Mouse (Mus musculus) hindbrain, embryonic 14.5 days (tissue): ENCODE data around the gene Vmn1r148. TPM values are rescaled to one million over a fixed set of nuclear protein-coding genes. Genes with fewer than 3 reads are reported as not detected.
"Not testable (repeated sequence)": the region's sequence is repeated elsewhere in the genome, so short reads cannot be mapped to it uniquely, and the experiment has no call there.

Source experiments
- ATAC-seq: fragments of 200-750 bp; cut with Nextera tagmentation; 2 replicates; pipeline ENCODE4 v1.8.0; 2017; ENCODE audit warnings: moderate number of reproducible peaks, mild to moderate bottlenecking, moderate TSS enrichment, moderate library complexity; ENCODE audit not compliant: low FRiP score
- DNase-seq: peaks from one replicate; pipeline ENCODE4 v3.0.0-alpha.2; 2015; ENCODE audit warnings: low spot score
- H3K27ac ChIP-seq: fragments of 300-500 bp; sonication (generic); 2 replicates; pipeline ENCODE4 v1.5.1; 2014; ENCODE audit warnings: mild to moderate bottlenecking, moderate library complexity
- H3K27me3 ChIP-seq: fragments of 300-500 bp; sonication (generic); 2 replicates; pipeline ENCODE4 v1.6.1; 2014; ENCODE audit warnings: mild to moderate bottlenecking, low read length, mixed read lengths; ENCODE audit not compliant: control insufficient read depth, insufficient read depth
- H3K36me3 ChIP-seq: fragments of 300-500 bp; sonication (generic); replicated peaks from 2 replicates; pipeline ENCODE4 v1.6.1; 2014; ENCODE audit not compliant: control insufficient read depth, insufficient read depth
- H3K4me1 ChIP-seq: fragments of 300-500 bp; sonication (generic); replicated peaks from 2 replicates; pipeline ENCODE4 v1.6.1; 2014; ENCODE audit warnings: antibody characterized with exemption, low read length, mixed read lengths; ENCODE audit not compliant: control insufficient read depth, insufficient read depth
- H3K4me2 ChIP-seq: fragments of 300-500 bp; sonication (generic); replicated peaks from 2 replicates; pipeline ENCODE4 v1.6.1; 2014; ENCODE audit warnings: mild to moderate bottlenecking, moderate library complexity
- H3K4me3 ChIP-seq: fragments of 300-500 bp; sonication (generic); replicated peaks from 2 replicates; pipeline ENCODE4 v1.5.1; 2014; ENCODE audit warnings: mild to moderate bottlenecking, low read length
- H3K9ac ChIP-seq: fragments of 300-500 bp; sonication (generic); 2 replicates; pipeline ENCODE4 v1.6.1; 2014
- H3K9me3 ChIP-seq: fragments of 300-500 bp; sonication (generic); 2 replicates; pipeline ENCODE4 v1.6.1; 2016; ENCODE audit warnings: low read length; ENCODE audit not compliant: control insufficient read depth
- WGBS: fragments of 180-500 bp; shearing (Covaris S2); extraction: QIAGEN DNeasy Blood & Tissue Kit; methylation state at CpG from one replicate; pipeline ENCODE4 v1.1.7; 2014; 5-methylcytosine and 5-hydroxymethylcytosine counted together
- polyA plus RNA-seq: library from polyadenylated mRNA; unstranded; fragments of >200 nt; fragmentation: Nextera tagmentation; extraction: Ambion mirVana; gene quantifications from 2 replicates; pipeline ENCODE4 v1.2.1, GENCODE M21; 2014

The Vmn1r148 gene
- polyA plus RNA-seq = not detected in 2 replicates

DNA sequence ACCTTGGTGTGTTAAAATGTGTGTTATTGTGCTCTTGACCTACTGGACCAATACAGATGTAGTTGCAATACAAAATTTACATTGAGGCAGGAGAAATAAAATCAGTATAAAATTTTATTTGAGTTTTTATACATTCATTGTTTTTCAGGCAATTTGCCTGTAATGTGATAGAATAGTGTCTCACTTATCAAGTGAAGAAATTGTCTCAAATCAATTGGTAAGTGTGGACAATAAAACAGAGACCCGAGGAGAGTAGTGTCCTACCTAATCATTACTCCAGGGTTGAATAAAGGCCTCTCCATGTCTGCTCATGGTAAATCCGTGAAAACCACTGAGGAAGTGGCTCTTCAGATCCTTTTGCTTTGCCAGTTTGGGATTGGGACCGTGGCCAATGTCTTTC is at the start of gene Vmn1r148:
Vmn1r148 (plus strand) TSS at position 301 of the 400 bp plus-strand sequence.
- not testable (repeated sequence) for DNase-seq, H3K4me2 ChIP-seq, H3K27me3 ChIP-seq, H3K27ac ChIP-seq, ATAC-seq, H3K4me3 ChIP-seq, H3K9me3 ChIP-seq, H3K36me3 ChIP-seq, H3K4me1 ChIP-seq, H3K9ac ChIP-seq
- no CpG with 5 or more reads among the region's 3 CpGs for WGBS

- H3K4me2 ChIP-seq, H3K9me3 ChIP-seq, H3K4me3 ChIP-seq, H3K27me3 ChIP-seq, H3K27ac ChIP-seq, H3K36me3 ChIP-seq, DNase-seq, H3K9ac ChIP-seq, ATAC-seq, H3K4me1 ChIP-seq: not testable (repeated sequence)
- no CpG with 5 or more reads among the region's 1 CpGs for WGBS
These were observed 42.4 kb upstream of the Vmn1r148 start, which contains the start of gene Gm8660 for GRCm38 (mm10) chr7:22370939-22371338. Gm8660 (minus strand) TSS chr7:22371039.

DNA sequence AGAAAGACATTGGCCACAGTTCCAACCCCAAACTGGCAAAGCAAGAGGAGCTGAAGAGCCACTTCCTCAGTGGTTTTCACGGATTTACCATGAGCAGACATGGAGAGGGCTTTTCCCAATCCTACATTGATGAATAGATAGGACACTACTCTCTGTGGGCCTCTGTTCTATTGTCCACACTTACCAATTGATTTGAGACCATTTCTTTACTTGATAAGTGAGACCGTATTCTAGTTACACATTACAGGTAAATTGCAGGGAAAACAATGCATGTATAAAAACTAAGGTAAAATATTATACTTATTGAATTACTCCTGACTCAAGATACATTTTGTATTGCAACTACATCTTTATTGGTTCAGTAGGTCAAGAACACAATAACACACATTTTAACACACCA is 24.7 kb downstream of the Vmn1r148 start, which contains the start of gene Vmn1r149:
Vmn1r149 (minus strand) TSS at position 101 of the 400 bp plus-strand sequence.
- H3K27me3 ChIP-seq, H3K9me3 ChIP-seq, ATAC-seq, H3K9ac ChIP-seq, H3K27ac ChIP-seq, DNase-seq, H3K36me3 ChIP-seq, H3K4me2 ChIP-seq, H3K4me3 ChIP-seq, H3K4me1 ChIP-seq: not testable (repeated sequence)
- WGBS = no CpG with 5 or more reads among the region's 2 CpGs

GRCm38 (mm10) chr7:22463975-22464374 is 50.6 kb downstream of the Vmn1r148 start, which contains the start of gene Gm10665:
Gm10665 (minus strand) TSS chr7:22464075.
- no CpG with 5 or more reads among the region's 5 CpGs for WGBS

More at GRCm38 (mm10) chr7:22463975-22464374, 50.6 kb downstream of the Vmn1r148 start, which contains the start of gene Gm10665:
- not testable (repeated sequence) for H3K4me1 ChIP-seq, DNase-seq, ATAC-seq, H3K4me2 ChIP-seq, H3K27me3 ChIP-seq, H3K36me3 ChIP-seq, H3K4me3 ChIP-seq, H3K9ac ChIP-seq, H3K27ac ChIP-seq, H3K9me3 ChIP-seq

Other genes starting within 250 kb of the Vmn1r148 start
- not detected in 2 replicates for gene Vmn1r142, start 249.5 kb upstream of the Vmn1r148 start, polyA plus RNA-seq
- gene Vmn1r143, start 224.2 kb upstream of the Vmn1r148 start, polyA plus RNA-seq = not detected in 2 replicates
- gene Gm8653, start 212.3 kb upstream of the Vmn1r148 start, polyA plus RNA-seq = not detected in 2 replicates
- gene Gm8453, start 184.1 kb upstream of the Vmn1r148 start, polyA plus RNA-seq = not detected in 2 replicates
- not detected in 2 replicates for gene Gm4187, start 83.9 kb upstream of the Vmn1r148 start, polyA plus RNA-seq
- not detected in 2 replicates for gene Gm8660, start 42.5 kb upstream of the Vmn1r148 start, polyA plus RNA-seq
- gene Vmn1r149, start 24.6 kb downstream of the Vmn1r148 start, polyA plus RNA-seq = not detected in 2 replicates
- not detected in 2 replicates for gene Gm10665, start 50.5 kb downstream of the Vmn1r148 start, polyA plus RNA-seq
- not detected in 2 replicates for gene Vmn1r151, start 86.1 kb downstream of the Vmn1r148 start, polyA plus RNA-seq
- not detected in 2 replicates for gene Vmn1r152, start 109.4 kb downstream of the Vmn1r148 start, polyA plus RNA-seq
- gene Gm8677, start 121.3 kb downstream of the Vmn1r148 start, polyA plus RNA-seq = not detected in 2 replicates
- not detected in 2 replicates for gene Gm4201, start 151.8 kb downstream of the Vmn1r148 start, polyA plus RNA-seq
- not detected in 2 replicates for gene Gm4565, start 174.5 kb downstream of the Vmn1r148 start, polyA plus RNA-seq
- not detected in 2 replicates for gene Vmn1r155, start 244.4 kb downstream of the Vmn1r148 start, polyA plus RNA-seq